Mouse (Mus musculus) sigmoid colon, adult 10 weeks (tissue): ENCODE results near the gene Olfr1233. TPM values are rescaled to one million over a fixed set of nuclear protein-coding genes. Genes with fewer than 3 reads are reported as not detected.

Experiments used
- polyA plus RNA-seq: library from polyadenylated mRNA; stranded (reverse); fragments of 350-450 nt; fragmentation: Illumina TruSeq; extraction: RNeasy Lipid Tissue Mini Kit (QIAGEN cat#74804); gene quantifications from one replicate; pipeline ENCODE4 v1.2.3, GENCODE M21; 2014; ENCODE audit warnings: low read depth, low replicate concordance

Gene Olfr1233
- polyA plus RNA-seq = not detected

GRCm38 (mm10) chr2:89342298-89342697, at the start of gene Olfr1233:
Olfr1233 (minus strand) TSS chr2:89342398.

GRCm38 (mm10) chr2:89364765-89365164, 22.6 kb upstream of the Olfr1233 start, which contains the start of gene Olfr1234:
Olfr1234 (minus strand) TSS chr2:89364865.

GRCm38 (mm10) chr2:89329575-89329974, 12.6 kb downstream of the Olfr1233 start, which contains the start of gene Olfr1232:
Olfr1232 (minus strand) TSS chr2:89329675.

GRCm38 (mm10) chr2:89306974-89307373, 35.2 kb downstream of the Olfr1233 start, which contains the start of gene Olfr1231:
Olfr1231 (minus strand) TSS chr2:89307074.

GRCm38 (mm10) chr2:89297168-89297567, 45.0 kb downstream of the Olfr1233 start, which contains the start of gene Olfr1230:
Olfr1230 (minus strand) TSS chr2:89297268.

GRCm38 (mm10) chr2:89287914-89288313, 54.3 kb downstream of the Olfr1233 start, which contains the start of gene Olfr1229:
Olfr1229 (minus strand) TSS chr2:89288014.

Other genes with a start within 250 kb of the Olfr1233 start
- not detected for gene Olfr1220, start 235.6 kb downstream of the Olfr1233 start, polyA plus RNA-seq
- gene Olfr1221, start 225.1 kb downstream of the Olfr1233 start, polyA plus RNA-seq = not detected
- gene Olfr1222, start 209.3 kb downstream of the Olfr1233 start, polyA plus RNA-seq = not detected
- not detected for gene Olfr1223, start 190.8 kb downstream of the Olfr1233 start, polyA plus RNA-seq
- not detected for gene Olfr1224-ps1, start 178.3 kb downstream of the Olfr1233 start, polyA plus RNA-seq
- not detected for gene Olfr1225, start 167.7 kb downstream of the Olfr1233 start, polyA plus RNA-seq
- gene Olfr1226, start 142.3 kb downstream of the Olfr1233 start, polyA plus RNA-seq = 0.09 TPM
- not detected for gene Olfr1228, start 88.3 kb downstream of the Olfr1233 start, polyA plus RNA-seq
- gene Olfr1229, start 54.4 kb downstream of the Olfr1233 start, polyA plus RNA-seq = not detected
- gene Olfr1230, start 45.1 kb downstream of the Olfr1233 start, polyA plus RNA-seq = not detected
- gene Olfr1231, start 35.3 kb downstream of the Olfr1233 start, polyA plus RNA-seq = not detected
- not detected for gene Olfr1232, start 12.7 kb downstream of the Olfr1233 start, polyA plus RNA-seq
- gene Olfr1234, start 22.5 kb upstream of the Olfr1233 start, polyA plus RNA-seq = not detected
- not detected for gene Olfr1238, start 67.3 kb upstream of the Olfr1233 start, polyA plus RNA-seq
- gene Olfr1239, start 78.0 kb upstream of the Olfr1233 start, polyA plus RNA-seq = not detected
- gene Olfr1240, start 100.6 kb upstream of the Olfr1233 start, polyA plus RNA-seq = not detected
- not detected for gene Olfr1241, start 144.7 kb upstream of the Olfr1233 start, polyA plus RNA-seq
- gene Olfr1242, start 155.9 kb upstream of the Olfr1233 start, polyA plus RNA-seq = not detected
- not detected for gene Olfr1243, start 189.1 kb upstream of the Olfr1233 start, polyA plus RNA-seq
- gene Olfr1245, start 236.0 kb upstream of the Olfr1233 start, polyA plus RNA-seq = not detected